Mouse (Mus musculus): ENCODE measurements at regions not wholly inside any gene's neighbourhood (a gene's known extent, or its start where the extent isn't known, plus 50 kb on each side); places are given as distances from the start of the nearest gene placed in this dataset.
A peak's percentile ranks its signal among the peaks of the same experiment; 100 is the strongest.

DNA sequence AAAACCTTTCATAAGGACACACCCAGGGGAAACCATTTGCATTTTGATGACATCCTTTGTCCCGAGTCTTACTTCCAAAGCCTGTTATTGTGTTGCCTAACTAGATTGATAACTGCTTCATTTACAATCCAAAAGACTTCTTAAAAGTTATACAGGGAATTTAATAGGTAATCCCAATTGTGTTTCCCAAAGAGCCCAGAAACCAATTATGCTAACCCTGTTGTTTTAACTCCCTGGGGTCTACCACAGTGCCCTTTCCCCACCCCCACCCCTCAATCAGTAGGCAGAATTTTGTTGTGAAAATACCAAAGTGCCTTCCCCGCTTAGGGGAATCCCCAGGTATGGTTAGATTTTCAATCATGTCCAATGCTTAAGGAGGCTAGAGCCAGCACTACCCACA, 621.3 kb upstream of the Gm10131 start:
- no peaks in the 10 kb centered on the region; the same call in 1 of the 2 replicates for H3K27me3 ChIP-seq (ENCODE audit: insufficient read depth, low read length)
- no peaks in the 10 kb centered on the region for H3K9me3 ChIP-seq (ENCODE audit: low read length)
- H3K27ac ChIP-seq (ENCODE audit: low read depth, low read length): no peak overlapping the region
- H3K4me3 ChIP-seq (ENCODE audit: low read depth, low read length): no peak overlapping the region
- H3K9ac ChIP-seq (replicated peaks; ENCODE audit: low read length, poor library complexity, severe bottlenecking): no peak overlapping the region
- ATAC-seq (ENCODE audit: low FRiP score) (no peak), DNase-seq (ENCODE audit: low spot score) (no peak)
- no peaks in the 10 kb centered on the region for H3K4me1 ChIP-seq (ENCODE audit: insufficient read depth, low read length)
- TF ChIP-seq CTCF (IDR thresholded peaks at IDR 0.05): no peak
- no peak overlapping the region for H3K4me2 ChIP-seq (ENCODE audit: low read depth, low read length, poor library complexity, severe bottlenecking)
- WGBS: 28% methylated on average over 2 of the region's 2 CpGs
- H3K36me3 ChIP-seq (ENCODE audit: insufficient read depth, low read length): no peaks in the 10 kb centered on the region

DNA sequence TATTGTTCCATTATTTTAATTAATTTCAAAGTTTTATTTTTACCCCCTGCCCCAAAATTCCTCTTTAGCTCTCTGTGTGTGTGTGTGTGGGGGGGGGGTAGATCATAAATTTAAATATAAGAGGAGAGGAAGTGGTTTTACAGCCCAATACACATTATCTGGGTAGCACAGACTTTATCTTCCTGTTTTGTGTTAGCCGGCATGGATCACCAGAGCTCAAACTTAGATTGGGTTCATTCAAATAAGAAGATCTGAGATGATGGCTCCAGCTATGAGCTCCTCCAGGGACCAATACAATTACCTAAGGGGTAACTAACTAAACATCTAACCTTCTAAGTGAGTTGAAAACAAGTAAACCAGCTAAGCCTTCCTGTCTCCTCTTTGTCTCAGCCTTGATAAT, 620.8 kb upstream of the Gm10131 start:
- ATAC-seq (ENCODE audit: low FRiP score): no peak
- WGBS: 34% methylated on average over 1 of the region's 1 CpGs
- no peak for TF ChIP-seq CTCF (IDR thresholded peaks at IDR 0.05)

DNA sequence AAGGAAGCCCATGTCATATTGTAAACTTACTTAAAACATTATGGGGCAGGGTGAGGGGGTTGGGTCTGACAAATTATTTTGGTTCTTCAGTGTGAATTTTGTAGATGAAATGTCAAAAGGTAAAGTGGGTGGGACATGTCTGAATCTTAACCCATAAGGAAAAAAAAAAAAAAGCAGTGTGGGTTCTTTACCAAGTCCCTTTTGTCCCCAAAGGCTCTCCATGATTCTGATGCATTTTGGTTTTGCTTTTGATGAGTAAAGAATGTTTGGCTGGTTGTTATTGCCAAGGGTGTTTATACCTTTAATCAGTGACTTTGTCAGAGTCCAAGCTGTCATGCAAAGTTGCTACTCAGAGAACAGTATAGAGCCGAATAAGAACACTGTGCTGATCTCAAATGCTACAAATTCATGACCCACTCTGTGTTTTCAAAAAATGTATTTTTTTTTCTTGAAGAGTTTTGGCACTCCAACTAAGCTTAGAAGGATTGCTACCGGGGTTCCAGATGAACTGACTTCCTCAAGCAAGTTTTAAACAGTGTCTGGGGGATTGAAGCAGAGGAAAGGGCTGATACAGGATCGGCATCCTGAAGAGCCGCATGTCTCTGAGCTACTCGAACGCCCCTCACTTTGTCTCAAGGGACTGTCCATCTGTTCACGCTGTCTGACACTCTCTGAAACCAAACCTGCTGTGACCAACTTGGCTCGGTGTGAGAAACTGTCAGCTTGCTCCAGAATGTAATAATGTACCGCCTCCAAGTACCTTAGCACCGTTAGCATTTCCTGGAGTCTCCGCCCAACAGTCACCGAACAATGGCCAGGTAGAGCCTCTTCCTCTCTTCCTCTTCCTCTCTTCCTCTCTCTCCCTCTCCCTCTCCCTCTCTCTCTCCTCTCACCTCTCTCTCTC, 619.8 kb upstream of the Gm10131 start:
- no peak overlapping the region for H3K27ac ChIP-seq (ENCODE audit: low read depth, low read length)
- H3K36me3 ChIP-seq (ENCODE audit: insufficient read depth, low read length): no peaks in the 10 kb centered on the region
- H3K4me1 ChIP-seq (ENCODE audit: insufficient read depth, low read length): no peaks in the 10 kb centered on the region
- H3K9ac ChIP-seq (replicated peaks; ENCODE audit: low read length, poor library complexity, severe bottlenecking): no peak overlapping the region
- WGBS: 25% methylated on average over 12 of the region's 12 CpGs
- H3K9me3 ChIP-seq (ENCODE audit: low read length): no peaks in the 10 kb centered on the region
- 0 out of 2 replicates have a peak overlapping the region, but pooled peaks have one; percentile 18 for H3K4me2 ChIP-seq (ENCODE audit: low read depth, low read length, poor library complexity, severe bottlenecking)
- ATAC-seq (ENCODE audit: low FRiP score) (no peak), DNase-seq (ENCODE audit: low spot score) (peak; percentile 47)
- no peak for TF ChIP-seq CTCF (IDR thresholded peaks at IDR 0.05)
- H3K27me3 ChIP-seq (ENCODE audit: insufficient read depth, low read length): no peaks in the 10 kb centered on the region; the same call in 1 of the 2 replicates
- peak overlapping the region; percentile 9; the same call in 1 of the 2 replicates for H3K4me3 ChIP-seq (ENCODE audit: low read depth, low read length)

More for the DNA sequence above, 620.8 kb upstream of the Gm10131 start:
- Histone ChIP-seq H3K27me3 (ENCODE audit: insufficient read depth, low read length) (no peaks in the 10 kb centered on the region; the same call in 1 of the 2 replicates), H3K4me2 (ENCODE audit: low read depth, low read length, poor library complexity, severe bottlenecking) (no peak overlapping the region), H3K36me3 (ENCODE audit: insufficient read depth, low read length) (no peaks in the 10 kb centered on the region), H3K9ac (replicated peaks; ENCODE audit: low read length, poor library complexity, severe bottlenecking) (no peak overlapping the region), H3K4me1 (ENCODE audit: insufficient read depth, low read length) (no peaks in the 10 kb centered on the region), H3K27ac (ENCODE audit: low read depth, low read length) (no peak overlapping the region), H3K4me3 (ENCODE audit: low read depth, low read length) (no peak overlapping the region), H3K9me3 (ENCODE audit: low read length) (no peaks in the 10 kb centered on the region)
- DNase-seq (ENCODE audit: low spot score): no peak

DNA sequence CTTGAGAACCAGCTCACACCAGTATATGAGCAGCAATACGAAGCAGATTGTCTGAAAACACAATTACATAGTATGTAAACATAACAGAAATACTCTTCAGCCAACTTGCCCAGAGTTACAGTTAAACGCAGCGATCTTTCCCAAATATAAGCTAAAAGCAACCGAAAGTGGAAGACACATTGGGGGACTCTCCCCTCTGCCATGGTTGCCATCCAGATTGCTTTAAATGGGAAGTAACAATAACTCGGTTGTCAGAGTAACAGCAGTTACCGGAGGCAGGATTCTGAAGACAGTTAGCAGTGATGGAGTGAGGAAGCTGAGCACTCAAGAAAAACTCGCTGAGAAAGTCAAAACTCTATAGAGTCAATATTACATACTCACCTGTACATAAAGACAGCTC, 618.0 kb upstream of the Gm10131 start:
- Histone ChIP-seq H3K4me3 (ENCODE audit: low read depth, low read length) (no peak overlapping the region), H3K4me2 (ENCODE audit: low read depth, low read length, poor library complexity, severe bottlenecking) (no peak overlapping the region), H3K9me3 (ENCODE audit: low read length) (no peaks in the 10 kb centered on the region), H3K27me3 (ENCODE audit: insufficient read depth, low read length) (no peaks in the 10 kb centered on the region; the same call in 1 of the 2 replicates), H3K9ac (replicated peaks; ENCODE audit: low read length, poor library complexity, severe bottlenecking) (no peak overlapping the region), H3K27ac (ENCODE audit: low read depth, low read length) (no peak overlapping the region), H3K36me3 (ENCODE audit: insufficient read depth, low read length) (no peaks in the 10 kb centered on the region), H3K4me1 (ENCODE audit: insufficient read depth, low read length) (no peaks in the 10 kb centered on the region)
- 89% methylated on average over 7 of the region's 7 CpGs for WGBS
- no peak for TF ChIP-seq CTCF (IDR thresholded peaks at IDR 0.05)
- no peak for ATAC-seq (ENCODE audit: low FRiP score)
- DNase-seq (ENCODE audit: low spot score): no peak

DNA sequence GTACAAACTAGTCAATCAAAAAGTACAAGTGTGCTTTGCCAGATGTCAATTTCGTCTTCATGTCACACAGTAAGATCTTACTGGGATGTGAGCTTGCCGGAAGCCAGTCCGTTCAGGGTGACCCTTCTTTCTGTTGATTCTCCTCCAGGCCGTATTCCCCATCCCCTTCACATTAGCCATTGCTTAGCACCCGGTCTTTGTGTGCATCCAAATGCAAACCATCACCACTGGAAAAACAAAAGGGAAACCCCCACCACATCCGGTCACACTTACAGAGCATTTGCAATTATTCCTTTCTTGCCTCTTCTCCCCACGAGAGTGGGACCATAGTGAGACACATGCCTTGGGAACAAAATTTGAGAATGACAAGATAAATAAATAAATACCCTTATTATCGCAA, 616.2 kb upstream of the Gm10131 start:
- no peak overlapping the region for H3K4me2 ChIP-seq (ENCODE audit: low read depth, low read length, poor library complexity, severe bottlenecking)
- WGBS: 65% methylated on average over 8 of the region's 8 CpGs
- H3K9ac ChIP-seq (replicated peaks; ENCODE audit: low read length, poor library complexity, severe bottlenecking): no peak overlapping the region
- H3K4me3 ChIP-seq (ENCODE audit: low read depth, low read length): no peak overlapping the region
- DNase-seq (ENCODE audit: low spot score) (no peak), ATAC-seq (ENCODE audit: low FRiP score) (no peak)
- no peaks in the 10 kb centered on the region for H3K36me3 ChIP-seq (ENCODE audit: insufficient read depth, low read length)
- H3K4me1 ChIP-seq (ENCODE audit: insufficient read depth, low read length): no peaks in the 10 kb centered on the region
- no peaks in the 10 kb centered on the region for H3K9me3 ChIP-seq (ENCODE audit: low read length)
- TF ChIP-seq CTCF (IDR thresholded peaks at IDR 0.05): no peak
- no peaks in the 10 kb centered on the region for H3K27me3 ChIP-seq (ENCODE audit: insufficient read depth, low read length)
- no peak overlapping the region for H3K27ac ChIP-seq (ENCODE audit: low read depth, low read length)

DNA sequence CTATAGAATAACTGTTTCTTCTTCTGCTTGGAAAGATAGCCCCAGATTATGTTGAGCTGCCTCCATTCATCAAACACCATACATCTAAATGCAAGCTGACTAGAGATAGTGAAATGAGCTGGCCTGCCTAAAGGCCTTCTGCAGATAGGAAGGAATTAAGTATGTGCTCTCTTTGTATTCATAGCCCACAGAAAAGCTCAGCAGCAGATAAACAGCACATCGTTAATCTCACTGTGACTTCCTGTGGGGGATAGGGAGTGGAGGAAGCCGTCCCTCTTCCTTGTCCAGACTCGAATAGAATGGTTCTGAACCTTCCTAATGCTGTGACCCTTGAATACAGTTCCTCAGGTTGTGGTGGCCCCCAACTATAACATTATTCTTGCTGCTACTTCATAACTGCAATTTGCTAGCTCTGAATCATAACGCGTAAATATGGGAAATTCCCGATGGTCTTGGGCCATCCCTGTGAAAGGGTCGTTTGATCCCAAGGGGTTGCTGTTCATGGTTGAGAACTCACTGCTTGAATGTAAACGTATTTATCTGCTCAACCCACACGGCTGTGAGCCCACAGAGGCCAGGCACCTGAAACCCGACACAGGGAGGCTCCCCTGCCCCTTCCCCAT, 614.7 kb upstream of the Gm10131 start:
- no peak for ATAC-seq (ENCODE audit: low FRiP score)
- WGBS: 59% methylated on average over 10 of the region's 10 CpGs

More for the DNA sequence above, 614.7 kb upstream of the Gm10131 start:
- no peak for DNase-seq (ENCODE audit: low spot score)
- Histone ChIP-seq H3K27me3 (ENCODE audit: insufficient read depth, low read length) (no peaks in the 10 kb centered on the region), H3K4me1 (ENCODE audit: insufficient read depth, low read length) (no peaks in the 10 kb centered on the region), H3K4me3 (ENCODE audit: low read depth, low read length) (no peak overlapping the region), H3K9ac (replicated peaks; ENCODE audit: low read length, poor library complexity, severe bottlenecking) (no peak overlapping the region), H3K9me3 (ENCODE audit: low read length) (no peaks in the 10 kb centered on the region), H3K27ac (ENCODE audit: low read depth, low read length) (no peak overlapping the region), H3K4me2 (ENCODE audit: low read depth, low read length, poor library complexity, severe bottlenecking) (no peak overlapping the region), H3K36me3 (ENCODE audit: insufficient read depth, low read length) (no peaks in the 10 kb centered on the region)
- no peak for TF ChIP-seq CTCF (IDR thresholded peaks at IDR 0.05)
